Mouse (Mus musculus): ENCODE measurements around the gene Cox14. TPM values are rescaled to one million over a fixed set of nuclear protein-coding genes. Genes with fewer than 3 reads are reported as not detected.
"Not testable (repeated sequence)": the region's sequence is repeated elsewhere in the genome, so short reads cannot be mapped to it uniquely, and the experiment has no call there.

Cox14 gene
- polyA plus RNA-seq, 1 experiment from 2014 or later = 199 TPM

DNA sequence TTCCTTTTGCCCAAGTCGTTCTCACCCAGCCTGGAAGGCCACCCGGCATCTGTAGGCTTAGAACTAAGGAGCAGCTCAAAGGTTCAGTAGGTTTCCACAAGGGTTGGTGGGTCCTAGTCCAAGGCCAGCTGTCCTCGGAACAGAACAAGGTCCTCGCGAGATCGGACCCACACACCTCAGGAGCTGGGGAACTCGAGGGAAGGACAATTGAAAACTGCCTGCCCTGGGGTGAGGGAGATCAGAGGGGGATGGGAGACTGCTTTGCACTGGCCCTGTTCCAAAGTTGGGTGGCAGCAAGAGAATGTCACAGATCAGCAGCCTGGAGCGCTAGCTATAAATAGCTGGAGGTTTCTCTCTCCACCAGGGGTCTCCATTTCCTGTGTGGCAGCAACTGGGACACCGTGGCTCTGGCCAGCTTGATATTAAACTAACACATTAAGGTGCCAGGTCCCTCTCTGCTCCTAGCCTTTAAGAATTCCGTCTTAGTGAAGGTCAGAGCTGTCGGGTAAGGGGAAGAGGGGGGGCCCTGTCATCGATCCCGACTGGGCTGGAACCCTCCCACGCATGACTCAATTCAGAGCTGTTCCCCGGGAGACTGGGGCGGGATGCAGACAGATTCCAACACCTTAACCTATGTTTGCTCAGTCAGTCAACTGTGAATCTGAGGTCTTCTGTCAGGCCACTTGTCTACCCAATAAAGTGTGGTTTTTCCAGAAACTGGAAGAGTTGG lies 961 bp upstream of the Cox14 start:
- Histone ChIP-seq H3K9ac (ENCODE audit: low read length) (peak overlapping the region; percentile 41), H3K27ac (replicated peaks) (peak overlapping the region; percentile 90), H3K27me3 (ENCODE audit: control insufficient read depth, insufficient read depth, low read length) (no peaks in the 10 kb centered on the region), H3K4me3 (ENCODE audit: low read depth, low read length) (peak overlapping the region; percentile 90), H3K4me2 (replicated peaks; ENCODE audit: low read depth) (peak overlapping the region; percentile 63), H3K9me3 (ENCODE audit: control insufficient read depth, low read length) (no peaks in the 10 kb centered on the region), H3K36me3 (ENCODE audit: control insufficient read depth, insufficient read depth, low read length) (peaks cover 2% of the 10 kb centered on the region; the same call in 1 of the 2 replicates), H3K4me1 (replicated peaks; ENCODE audit: control insufficient read depth, insufficient read depth) (peaks cover 11% of the 10 kb centered on the region; the same call in 1 of the 2 replicates)
- peak; percentile 39 for ATAC-seq (ENCODE audit: low FRiP score, low TSS enrichment)
- peak; percentile 83 for DNase-seq (ENCODE audit: low spot score)
- TF ChIP-seq EP300 (optimal IDR thresholded peaks at IDR 0.05) (no peak), CTCF (IDR thresholded peaks at IDR 0.05; ENCODE audit: low read depth) (peak; percentile 77)
- WGBS = 7% methylated on average over 16 of the region's 16 CpGs

- Histone ChIP-seq H3K9me3 (ENCODE audit: control insufficient read depth, low read length) (no peaks in the 10 kb centered on the region), H3K27ac (replicated peaks) (no peak overlapping the region), H3K4me2 (replicated peaks; ENCODE audit: low read depth) (peak overlapping the region; percentile 81), H3K27me3 (ENCODE audit: control insufficient read depth, insufficient read depth, low read length) (no peaks in the 10 kb centered on the region), H3K4me3 (ENCODE audit: low read depth, low read length) (peak overlapping the region; percentile 90; the same call in 1 of the 2 replicates), H3K9ac (ENCODE audit: low read length) (peak overlapping the region; percentile 93), H3K4me1 (replicated peaks; ENCODE audit: control insufficient read depth, insufficient read depth) (peaks cover 11% of the 10 kb centered on the region; the same call in 1 of the 2 replicates), H3K36me3 (ENCODE audit: control insufficient read depth, insufficient read depth, low read length) (peaks cover 2% of the 10 kb centered on the region; the same call in 1 of the 2 replicates)
- 69% methylated on average over 2 of the region's 2 CpGs for WGBS
- ATAC-seq (ENCODE audit: low FRiP score, low TSS enrichment) (no peak), DNase-seq (ENCODE audit: low spot score) (no peak)
- TF ChIP-seq CTCF (IDR thresholded peaks at IDR 0.05; ENCODE audit: low read depth) = no peak
- TF ChIP-seq EP300 (optimal IDR thresholded peaks at IDR 0.05) = no peak
Measured at GRCm38 (mm10) chr15:99726549-99726948, 1.1 kb downstream of the Cox14 start.

- not testable (repeated sequence) for H3K4me2 ChIP-seq (replicated peaks; ENCODE audit: low read depth); H3K27ac ChIP-seq (replicated peaks); DNase-seq (ENCODE audit: low spot score); ATAC-seq (ENCODE audit: low FRiP score, low TSS enrichment); H3K36me3 ChIP-seq (ENCODE audit: control insufficient read depth, insufficient read depth, low read length); H3K9me3 ChIP-seq (ENCODE audit: control insufficient read depth, low read length); H3K4me3 ChIP-seq (ENCODE audit: low read depth, low read length); H3K9ac ChIP-seq (ENCODE audit: low read length); H3K27me3 ChIP-seq (ENCODE audit: control insufficient read depth, insufficient read depth, low read length)
- WGBS = 89% methylated on average over 4 of the region's 5 CpGs
- peaks cover 11% of the 10 kb centered on the region; the same call in 1 of the 2 replicates for H3K4me1 ChIP-seq (replicated peaks; ENCODE audit: control insufficient read depth, insufficient read depth)
Measured at GRCm38 (mm10) chr15:99727039-99727438, 1.6 kb downstream of the Cox14 start.

- H3K27me3 ChIP-seq (ENCODE audit: control insufficient read depth, insufficient read depth, low read length) = no peaks in the 10 kb centered on the region
- H3K4me1 ChIP-seq (replicated peaks; ENCODE audit: control insufficient read depth, insufficient read depth) = peaks cover 11% of the 10 kb centered on the region; the same call in 1 of the 2 replicates
- H3K36me3 ChIP-seq (ENCODE audit: control insufficient read depth, insufficient read depth, low read length) = peaks cover 2% of the 10 kb centered on the region; the same call in 1 of the 2 replicates
- TF ChIP-seq CTCF (IDR thresholded peaks at IDR 0.05; ENCODE audit: low read depth) = no peak
- no peak for TF ChIP-seq EP300 (optimal IDR thresholded peaks at IDR 0.05)
- H3K27ac ChIP-seq (replicated peaks) = no peak overlapping the region
- H3K4me2 ChIP-seq (replicated peaks; ENCODE audit: low read depth) = no peak overlapping the region
- no peaks in the 10 kb centered on the region for H3K9me3 ChIP-seq (ENCODE audit: control insufficient read depth, low read length)
- DNase-seq (ENCODE audit: low spot score) (no peak), ATAC-seq (ENCODE audit: low FRiP score, low TSS enrichment) (no peak)
- H3K9ac ChIP-seq (ENCODE audit: low read length) = no peak overlapping the region
- 94% methylated on average over 12 of the region's 12 CpGs for WGBS
- no peak overlapping the region for H3K4me3 ChIP-seq (ENCODE audit: low read depth, low read length)
Measured at GRCm38 (mm10) chr15:99727525-99727924, 2.1 kb downstream of the Cox14 start.

DNA sequence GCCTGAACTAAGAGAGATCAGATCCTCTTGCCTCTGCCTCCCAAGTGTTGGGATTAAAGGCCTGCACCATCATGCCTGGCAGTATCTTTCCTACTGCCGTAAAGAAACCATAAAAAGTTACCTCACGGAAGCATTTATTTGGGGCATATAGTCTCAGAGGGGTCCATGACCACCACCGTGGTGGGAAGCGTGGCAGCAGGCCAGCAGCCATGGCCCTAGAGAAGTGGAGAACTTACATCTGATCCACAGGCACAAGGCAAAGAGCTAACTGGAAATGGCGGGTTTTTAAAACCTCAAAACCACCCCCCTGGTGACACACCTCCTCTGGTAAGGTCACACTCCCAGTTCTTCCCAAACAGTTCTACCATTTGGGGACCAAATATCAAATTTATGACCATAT lies 2.8 kb downstream of the Cox14 start:
- no peak overlapping the region for H3K27ac ChIP-seq (replicated peaks)
- 95% methylated on average over 5 of the region's 5 CpGs for WGBS
- TF ChIP-seq CTCF (IDR thresholded peaks at IDR 0.05; ENCODE audit: low read depth) (no peak), EP300 (optimal IDR thresholded peaks at IDR 0.05) (no peak)

More for the DNA sequence above, 2.8 kb downstream of the Cox14 start:
- Histone ChIP-seq H3K4me3 (ENCODE audit: low read depth, low read length) (no peak overlapping the region), H3K9ac (ENCODE audit: low read length) (no peak overlapping the region), H3K36me3 (ENCODE audit: control insufficient read depth, insufficient read depth, low read length) (peaks cover 2% of the 10 kb centered on the region; the same call in 1 of the 2 replicates), H3K27me3 (ENCODE audit: control insufficient read depth, insufficient read depth, low read length) (no peaks in the 10 kb centered on the region), H3K4me2 (replicated peaks; ENCODE audit: low read depth) (no peak overlapping the region), H3K9me3 (ENCODE audit: control insufficient read depth, low read length) (no peaks in the 10 kb centered on the region), H3K4me1 (replicated peaks; ENCODE audit: control insufficient read depth, insufficient read depth) (peaks cover 10% of the 10 kb centered on the region; the same call in 1 of the 2 replicates)
- no peak for DNase-seq (ENCODE audit: low spot score)
- ATAC-seq (ENCODE audit: low FRiP score, low TSS enrichment) = no peak

Measured in stomach, postnatal 0 days (tissue).